Mouse (Mus musculus) stomach, postnatal 0 days (tissue): ENCODE results near the gene Nek7. TPM values are rescaled to one million over a fixed set of nuclear protein-coding genes. Genes with fewer than 3 reads are reported as not detected.

Experiments used
- ATAC-seq: fragments of 200-750 bp; cut with Nextera tagmentation; 2 replicates; pipeline ENCODE4 v1.8.0; 2017; ENCODE audit not compliant: low FRiP score, low TSS enrichment
- DNase-seq: peaks from one replicate; pipeline ENCODE4 v3.0.0-alpha.2; 2016; ENCODE audit warnings: low spot score
- H3K27ac ChIP-seq: fragments of 300-500 bp; sonication (generic); replicated peaks from 2 replicates; pipeline ENCODE4 v1.5.1; 2014; ENCODE audit warnings: mild to moderate bottlenecking, control low read depth
- H3K27me3 ChIP-seq: fragments of 300-500 bp; sonication (generic); 2 replicates; pipeline ENCODE4 v1.6.1; 2014; ENCODE audit warnings: low read length; ENCODE audit not compliant: control insufficient read depth, insufficient read depth
- H3K36me3 ChIP-seq: fragments of 300-500 bp; sonication (generic); 2 replicates; pipeline ENCODE4 v1.6.1; 2014; ENCODE audit warnings: low read length, mixed read lengths; ENCODE audit not compliant: control insufficient read depth, insufficient read depth
- H3K4me1 ChIP-seq: fragments of 300-500 bp; sonication (generic); replicated peaks from 2 replicates; pipeline ENCODE4 v1.6.1; 2014; ENCODE audit warnings: antibody characterized with exemption; ENCODE audit not compliant: control insufficient read depth, insufficient read depth
- H3K4me2 ChIP-seq: fragments of 300-500 bp; sonication (generic); replicated peaks from 2 replicates; pipeline ENCODE4 v1.6.1; 2014; ENCODE audit warnings: low read depth, mild to moderate bottlenecking, control low read depth, moderate library complexity
- H3K4me3 ChIP-seq: fragments of 300-500 bp; sonication (generic); 2 replicates; pipeline ENCODE4 v1.5.1; 2014; ENCODE audit warnings: low read depth, low read length, control low read depth
- H3K9ac ChIP-seq: fragments of 300-500 bp; sonication (generic); 2 replicates; pipeline ENCODE4 v1.6.1; 2014; ENCODE audit warnings: mild to moderate bottlenecking, low read length, control low read depth, mixed read lengths
- H3K9me3 ChIP-seq: fragments of 300-500 bp; sonication (generic); 2 replicates; pipeline ENCODE4 v1.6.1; 2016; ENCODE audit warnings: low read length; ENCODE audit not compliant: control insufficient read depth
- CTCF ChIP-seq: IDR thresholded peaks from 2 replicates; pipeline ENCODE4 v1.5.1; 2016; ENCODE audit warnings: antibody characterized with exemption, low read depth, mild to moderate bottlenecking, moderate library complexity
- EP300 ChIP-seq: optimal IDR thresholded peaks from 2 replicates; pipeline ENCODE3; 2016; ENCODE audit warnings: antibody characterized with exemption
- WGBS: fragments of 180-500 bp; shearing (Covaris S2); extraction: QIAGEN DNeasy Blood & Tissue Kit; methylation state at CpG from one replicate; pipeline ENCODE4 v1.1.7; 2014; 5-methylcytosine and 5-hydroxymethylcytosine counted together
- polyA plus RNA-seq: library from polyadenylated mRNA; unstranded; fragments of >200 nt; fragmentation: Nextera tagmentation; extraction: Ambion mirVana; gene quantifications from 2 replicates; pipeline ENCODE4 v1.2.1, GENCODE M21; 2015

Nek7 gene
- polyA plus RNA-seq, 1 experiment from 2014 or later = 40.0 TPM

DNA sequence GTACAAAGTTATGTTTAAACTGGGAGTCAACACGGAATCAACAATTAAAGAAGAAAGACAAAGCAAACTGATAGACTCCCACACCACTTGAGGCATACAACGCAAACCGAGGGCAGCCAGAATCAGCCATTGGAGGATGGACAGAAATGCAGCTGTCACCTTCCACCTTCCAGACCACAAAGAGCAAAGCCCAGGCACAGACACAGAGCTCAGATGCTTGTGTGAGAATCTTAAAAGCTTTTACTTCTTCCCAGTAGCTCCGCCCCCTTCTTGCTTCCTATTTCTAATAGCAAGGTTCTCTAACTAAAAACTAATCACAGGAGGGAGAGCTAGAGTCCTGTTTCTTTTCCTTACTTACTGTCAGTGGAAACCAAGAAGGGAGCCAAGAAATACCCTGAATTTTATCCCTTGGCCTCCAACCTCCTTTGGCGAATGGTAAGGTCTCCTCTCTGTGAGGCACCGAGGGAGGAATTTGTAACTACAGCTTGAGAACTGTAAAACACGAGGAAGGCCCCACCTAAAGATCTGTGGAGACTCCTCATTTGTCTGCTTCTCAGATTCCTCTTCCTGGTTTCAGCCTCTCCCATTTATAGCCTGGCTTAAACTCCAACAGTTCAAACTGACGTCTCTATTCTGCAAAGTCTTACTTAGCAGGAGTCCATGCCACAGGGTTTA lies 78.3 kb downstream of the Nek7 start:
- H3K9ac ChIP-seq = no peak overlapping the region
- TF ChIP-seq CTCF = 0 out of 2 replicates have a peak, but pooled peaks have one; percentile 12
- no peak for TF ChIP-seq EP300
- H3K27ac ChIP-seq = peak overlapping the region; percentile 40; the same call in 1 of the 2 replicates
- DNase-seq (no peak), ATAC-seq (no peak)
- WGBS = 47% methylated on average over 8 of the region's 8 CpGs
- no peaks in the 10 kb centered on the region for H3K9me3 ChIP-seq
- no peaks in the 10 kb centered on the region for H3K27me3 ChIP-seq
- no peaks in the 10 kb centered on the region for H3K36me3 ChIP-seq
- no peak overlapping the region for H3K4me3 ChIP-seq
- peaks cover 2% of the 10 kb centered on the region; the same call in 1 of the 2 replicates for H3K4me1 ChIP-seq
- 0 out of 2 replicates have a peak overlapping the region, but pooled peaks have one; percentile 17 for H3K4me2 ChIP-seq

DNA sequence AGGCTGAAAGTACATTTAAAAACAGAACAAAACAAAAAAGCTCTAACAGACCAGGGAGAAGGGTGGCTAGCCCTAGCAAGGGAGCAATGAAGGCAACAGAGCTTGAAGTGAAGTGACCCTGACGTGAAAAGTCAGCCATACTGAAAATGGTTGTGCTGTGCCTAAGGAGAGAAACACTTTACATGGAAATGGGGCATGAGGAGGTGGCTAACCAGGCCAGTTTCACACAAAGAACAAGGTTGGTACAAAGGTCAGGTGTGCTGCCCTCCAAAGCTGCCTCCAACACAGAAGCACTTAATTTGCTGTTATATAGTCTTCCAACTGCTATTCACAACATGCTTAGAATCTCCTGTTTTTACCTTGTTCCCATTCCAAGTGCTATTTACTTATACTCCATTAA lies 80.2 kb downstream of the Nek7 start:
- no peaks in the 10 kb centered on the region for H3K27me3 ChIP-seq
- H3K4me2 ChIP-seq = no peak overlapping the region
- ATAC-seq (no peak), DNase-seq (no peak)
- no peak overlapping the region for H3K27ac ChIP-seq
- no peak overlapping the region for H3K4me3 ChIP-seq
- H3K4me1 ChIP-seq = peaks cover 2% of the 10 kb centered on the region; the same call in 1 of the 2 replicates
- no peak overlapping the region for H3K9ac ChIP-seq
- no peak for TF ChIP-seq EP300
- no peak for TF ChIP-seq CTCF
- WGBS = 91% methylated on average over 1 of the region's 1 CpGs
- no peaks in the 10 kb centered on the region for H3K9me3 ChIP-seq
- H3K36me3 ChIP-seq = no peaks in the 10 kb centered on the region

GRCm38 (mm10) chr1:138538217-138538616 lies 81.7 kb downstream of the Nek7 start:
- no peaks in the 10 kb centered on the region for H3K36me3 ChIP-seq
- H3K9me3 ChIP-seq = no peaks in the 10 kb centered on the region
- no peak overlapping the region for H3K27ac ChIP-seq
- DNase-seq = no peak
- H3K4me2 ChIP-seq = no peak overlapping the region
- no peak overlapping the region for H3K4me3 ChIP-seq
- H3K9ac ChIP-seq = no peak overlapping the region
- H3K4me1 ChIP-seq = peaks cover 2% of the 10 kb centered on the region; the same call in 1 of the 2 replicates
- TF ChIP-seq EP300 (no peak), CTCF (no peak)
- no peak for ATAC-seq
- H3K27me3 ChIP-seq = no peaks in the 10 kb centered on the region

DNA sequence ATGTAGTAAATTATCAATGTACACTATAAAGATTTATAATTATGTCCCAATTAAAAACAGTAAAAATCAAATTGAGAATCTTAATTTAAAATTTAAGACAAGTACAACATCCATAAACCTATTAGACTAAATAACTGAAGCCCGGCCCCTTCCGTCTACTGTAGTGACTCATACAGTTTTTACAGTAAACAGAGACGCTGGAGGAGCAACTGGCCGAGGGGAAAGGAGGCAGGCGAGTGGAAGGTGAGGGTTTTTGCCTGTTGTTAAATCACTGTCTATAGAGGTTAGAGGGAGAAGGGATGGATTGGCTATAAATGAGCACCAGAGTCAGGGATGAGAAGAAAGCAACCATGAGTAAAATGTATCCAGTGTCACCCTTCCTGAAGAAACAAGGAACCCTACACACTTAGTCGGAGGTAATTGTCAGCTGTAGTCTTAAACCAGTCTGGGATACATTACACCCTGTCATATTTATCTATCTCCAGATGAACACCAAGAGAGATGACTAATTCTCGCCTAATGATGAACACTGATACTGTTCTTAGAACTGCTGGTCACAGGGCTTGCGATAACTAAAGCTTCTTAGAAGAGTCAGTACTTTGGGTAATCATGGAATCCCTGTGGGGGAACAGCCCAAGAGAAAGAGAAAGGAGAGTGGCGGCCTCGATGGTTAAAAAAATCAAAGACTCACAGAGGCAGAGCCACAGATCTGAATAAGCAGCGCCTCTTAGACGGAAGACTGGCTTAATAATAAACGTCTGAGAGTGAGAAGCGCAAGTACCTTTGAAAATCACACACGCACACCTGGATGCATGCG lies 84.0 kb downstream of the Nek7 start:
- TF ChIP-seq CTCF (no peak), EP300 (no peak)
- Histone ChIP-seq H3K9ac (no peak overlapping the region), H3K4me2 (no peak overlapping the region), H3K9me3 (no peaks in the 10 kb centered on the region), H3K36me3 (0 out of 2 replicates have a peak, but pooled peaks cover 4% of the 10 kb centered on the region), H3K27me3 (no peaks in the 10 kb centered on the region), H3K27ac (peak overlapping the region; percentile 3; the same call in 1 of the 2 replicates), H3K4me1 (no peaks in the 10 kb centered on the region), H3K4me3 (no peak overlapping the region)
- 51% methylated on average over 16 of the region's 16 CpGs for WGBS
- no peak for DNase-seq
- no peak for ATAC-seq

- no peak overlapping the region for H3K4me3 ChIP-seq
- DNase-seq (no peak), ATAC-seq (no peak)
- H3K27ac ChIP-seq = no peak overlapping the region
- H3K9me3 ChIP-seq = no peaks in the 10 kb centered on the region
- 0 out of 2 replicates have a peak, but pooled peaks cover 4% of the 10 kb centered on the region for H3K36me3 ChIP-seq
- no peaks in the 10 kb centered on the region for H3K4me1 ChIP-seq
- H3K27me3 ChIP-seq = no peaks in the 10 kb centered on the region
- no peak overlapping the region for H3K4me2 ChIP-seq
- 85% methylated on average over 5 of the region's 5 CpGs for WGBS
- TF ChIP-seq CTCF = no peak
- no peak for TF ChIP-seq EP300
- H3K9ac ChIP-seq = no peak overlapping the region
Observed at GRCm38 (mm10) chr1:138530604-138531003, 89.3 kb downstream of the Nek7 start.

DNA sequence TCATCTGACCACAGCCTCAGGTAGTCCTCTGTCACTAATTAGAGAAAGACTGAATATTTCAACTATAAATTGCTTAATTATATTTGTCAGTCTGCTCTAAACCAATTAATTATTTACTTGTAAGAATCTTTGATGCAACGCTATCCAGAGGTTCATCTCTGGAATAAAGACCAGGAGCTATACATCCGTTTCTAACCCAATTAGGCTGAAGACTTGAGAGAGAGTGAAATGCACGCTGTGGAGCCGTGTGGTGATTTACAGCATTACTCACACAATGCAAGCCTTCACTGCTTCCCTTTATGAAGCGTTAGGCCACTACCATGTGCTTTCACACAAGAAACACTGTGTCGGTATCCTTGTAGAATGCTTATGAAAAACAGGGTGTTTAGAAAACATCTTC lies 96.0 kb downstream of the Nek7 start:
- no peak for DNase-seq
- no peak overlapping the region for H3K9ac ChIP-seq
- no peaks in the 10 kb centered on the region for H3K4me1 ChIP-seq
- H3K4me3 ChIP-seq = no peak overlapping the region
- no peaks in the 10 kb centered on the region for H3K27me3 ChIP-seq
- no peak overlapping the region for H3K4me2 ChIP-seq
- TF ChIP-seq CTCF (no peak), EP300 (no peak)
- no peak overlapping the region for H3K27ac ChIP-seq
- ATAC-seq = no peak
- 84% methylated on average over 6 of the region's 6 CpGs for WGBS
- no peaks in the 10 kb centered on the region for H3K36me3 ChIP-seq
- no peaks in the 10 kb centered on the region for H3K9me3 ChIP-seq
